Mouse (Mus musculus) ZHBTc4 (cell line): ENCODE measurements around the gene Adamts20.
A peak's percentile ranks its signal among the peaks of the same experiment; 100 is the strongest.

ENCODE experiments used
- DNase-seq: peaks from one replicate; pipeline ENCODE4 v3.0.0-alpha.2; 2011; ENCODE audit warnings: low read depth, low spot score

Adamts20 gene

DNA sequence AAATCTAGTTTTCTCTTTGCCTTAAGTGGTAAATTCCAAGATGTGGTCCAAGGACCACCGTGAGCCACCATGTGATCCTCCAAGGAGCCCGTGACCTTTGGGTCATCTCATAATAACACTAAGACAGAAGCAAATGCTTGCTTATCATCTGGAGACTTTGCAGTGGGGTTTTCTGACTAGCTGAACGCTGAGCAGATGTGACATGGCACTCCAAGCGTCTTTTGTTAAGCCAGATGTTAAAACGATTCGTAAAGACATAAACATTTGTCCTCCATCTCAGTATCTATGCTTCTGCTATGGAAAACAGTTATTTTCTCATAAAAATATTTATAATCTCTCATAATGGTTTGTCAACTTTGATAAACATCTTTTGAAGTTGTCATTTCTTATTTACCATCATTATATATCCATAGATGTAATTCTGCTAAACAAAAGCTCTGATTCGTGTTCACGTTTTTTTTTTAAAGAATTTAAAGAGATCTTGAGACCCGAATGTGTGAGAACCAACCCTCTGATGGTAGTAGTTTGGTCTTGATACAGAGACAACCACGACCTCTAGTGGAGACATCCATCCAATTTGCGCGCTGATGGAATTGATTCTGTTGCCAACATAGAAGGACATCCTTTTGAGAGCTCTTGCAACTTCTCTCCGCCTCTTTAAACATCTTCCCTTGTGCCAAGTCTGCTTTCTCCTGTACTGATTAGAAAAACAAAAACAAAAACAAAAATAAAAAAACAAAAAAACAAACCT, 212.1 kb downstream of the Adamts20 start:
- peak; percentile 16 for DNase-seq

DNA sequence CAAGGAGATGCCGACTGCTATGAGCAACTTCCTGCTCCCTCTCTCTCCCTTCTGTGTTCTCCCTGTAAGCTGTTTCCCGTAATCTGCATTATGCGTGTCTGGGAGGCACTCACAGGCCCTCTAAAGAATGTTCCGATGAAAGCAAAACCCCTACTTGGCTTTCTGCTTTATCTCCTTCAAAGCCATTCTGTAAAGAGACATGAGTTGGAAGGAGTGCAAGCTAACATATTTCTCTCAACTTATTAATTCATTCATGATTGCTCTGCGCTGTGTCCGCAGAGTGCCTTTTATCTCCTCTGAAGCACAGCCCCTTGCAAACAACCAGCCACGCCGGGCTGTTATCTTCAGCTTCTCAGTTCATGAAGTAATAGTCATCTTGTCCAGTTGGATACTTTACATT, 215.5 kb downstream of the Adamts20 start:
- no peak for DNase-seq

DNA sequence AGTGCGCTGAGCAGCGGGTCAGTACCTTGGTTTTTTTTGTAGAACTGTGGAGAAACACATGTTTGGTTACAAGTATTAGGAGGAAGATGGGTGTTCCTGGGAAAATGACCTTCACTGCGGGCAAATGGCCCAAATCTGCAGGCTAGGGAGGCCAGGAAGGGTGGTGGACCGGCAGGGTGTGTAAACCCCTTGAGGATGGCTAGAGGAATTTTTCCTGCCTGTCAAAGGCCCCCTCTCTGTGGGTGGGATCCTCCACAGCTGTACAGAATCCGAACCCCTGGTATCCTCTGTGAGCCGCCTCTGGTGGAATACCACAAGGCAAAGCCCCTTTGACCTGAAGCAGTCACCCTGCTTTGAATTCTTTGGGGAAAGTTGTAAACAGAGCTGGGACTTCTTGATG, 216.8 kb downstream of the Adamts20 start:
- DNase-seq = no peak

DNA sequence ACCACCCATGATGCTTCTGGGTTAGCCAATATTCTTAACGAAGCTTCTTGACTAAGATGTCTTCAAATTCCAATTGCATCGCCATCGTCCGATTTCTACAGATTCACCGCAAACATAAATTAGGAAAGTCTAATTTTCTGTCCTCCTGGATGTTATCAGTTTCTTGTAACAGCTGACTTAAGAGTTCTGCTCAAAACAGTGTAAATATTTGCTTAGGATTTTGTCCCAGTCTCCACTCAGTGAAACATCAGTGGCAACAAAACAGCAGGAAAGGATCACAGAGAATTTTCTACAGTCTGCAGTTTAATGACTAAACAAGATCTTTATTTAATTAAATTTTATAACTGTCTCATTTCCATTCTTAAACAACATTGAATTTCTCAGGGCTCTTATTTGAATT, 218.5 kb downstream of the Adamts20 start:
- DNase-seq = no peak

DNA sequence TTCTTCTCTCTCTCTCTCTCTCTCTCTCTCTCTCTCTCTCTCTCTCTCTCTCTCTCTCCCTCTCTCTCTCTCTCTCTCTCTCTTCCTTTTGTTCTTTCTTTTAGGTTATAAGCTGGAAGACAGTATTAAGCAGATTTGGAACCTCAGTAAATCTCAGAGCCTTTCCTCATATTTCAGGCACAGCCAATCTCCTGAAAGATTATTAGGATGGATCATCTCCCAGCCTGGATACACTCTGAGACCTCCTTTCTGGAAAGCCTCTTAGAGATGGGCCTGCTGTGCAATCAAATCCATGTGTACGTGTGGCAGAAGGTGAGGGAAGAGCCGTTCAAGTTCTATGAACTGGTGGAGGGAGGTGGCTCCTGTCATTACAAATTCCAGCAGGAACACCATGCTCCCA, 220.9 kb downstream of the Adamts20 start:
- DNase-seq = no peak

DNA sequence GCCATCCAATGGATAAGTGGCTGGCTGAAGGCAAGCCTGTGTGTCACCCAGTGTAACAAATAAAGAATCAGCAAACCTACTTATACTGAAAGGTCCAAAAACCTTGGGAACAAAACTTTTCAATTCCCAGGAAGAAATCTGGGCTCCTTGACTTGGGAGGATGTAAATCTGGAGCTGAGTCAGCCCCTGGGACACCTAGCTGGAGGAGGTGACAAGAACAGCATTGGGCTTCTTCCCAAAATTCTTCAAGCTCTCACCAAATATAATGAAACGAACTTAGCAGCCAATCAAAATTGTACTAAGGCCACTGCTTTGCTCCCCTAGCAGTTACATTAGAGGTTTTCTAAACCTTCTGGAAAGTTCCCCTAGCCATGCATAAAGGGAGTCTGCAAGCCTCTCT, 223.1 kb downstream of the Adamts20 start:
- no peak for DNase-seq

DNA sequence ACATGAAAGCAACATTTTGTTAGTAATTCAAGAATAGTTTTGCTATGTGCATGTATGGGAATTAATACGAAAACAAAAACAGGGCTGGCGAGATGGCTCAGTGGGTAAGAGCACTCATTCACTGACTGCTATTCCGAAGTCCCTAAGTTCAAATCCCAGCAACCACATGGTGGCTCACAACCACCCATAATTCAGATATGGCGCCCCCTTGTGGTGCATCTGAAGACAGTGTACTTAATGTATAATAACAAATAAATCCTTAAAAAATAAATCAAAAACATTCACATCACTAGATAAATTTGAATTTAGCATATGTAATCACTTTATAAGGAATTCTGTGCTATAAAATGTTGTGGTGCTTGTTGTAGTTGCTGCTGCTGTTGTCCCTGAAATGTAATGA, 225.6 kb downstream of the Adamts20 start:
- peak; percentile 29 for DNase-seq

DNA sequence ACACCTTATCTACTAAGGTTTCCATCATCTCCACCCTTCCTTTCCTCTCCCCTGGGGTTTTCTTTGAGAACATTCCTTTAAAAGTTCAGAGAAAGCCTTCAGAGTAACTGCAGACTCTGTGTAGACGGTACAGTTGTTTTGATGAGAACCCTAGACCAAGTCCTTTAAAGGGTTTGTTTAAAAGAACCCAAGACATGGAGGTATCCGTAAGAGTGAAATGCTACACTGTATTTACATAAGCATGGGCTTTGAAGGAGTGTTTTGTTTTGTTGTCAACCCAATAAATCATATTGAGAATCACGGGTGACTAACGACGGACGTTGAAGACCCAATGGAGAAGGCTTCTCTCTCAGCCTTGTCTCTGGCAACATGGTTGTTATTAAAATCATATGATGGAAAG, 226.1 kb downstream of the Adamts20 start:
- no peak for DNase-seq

DNA sequence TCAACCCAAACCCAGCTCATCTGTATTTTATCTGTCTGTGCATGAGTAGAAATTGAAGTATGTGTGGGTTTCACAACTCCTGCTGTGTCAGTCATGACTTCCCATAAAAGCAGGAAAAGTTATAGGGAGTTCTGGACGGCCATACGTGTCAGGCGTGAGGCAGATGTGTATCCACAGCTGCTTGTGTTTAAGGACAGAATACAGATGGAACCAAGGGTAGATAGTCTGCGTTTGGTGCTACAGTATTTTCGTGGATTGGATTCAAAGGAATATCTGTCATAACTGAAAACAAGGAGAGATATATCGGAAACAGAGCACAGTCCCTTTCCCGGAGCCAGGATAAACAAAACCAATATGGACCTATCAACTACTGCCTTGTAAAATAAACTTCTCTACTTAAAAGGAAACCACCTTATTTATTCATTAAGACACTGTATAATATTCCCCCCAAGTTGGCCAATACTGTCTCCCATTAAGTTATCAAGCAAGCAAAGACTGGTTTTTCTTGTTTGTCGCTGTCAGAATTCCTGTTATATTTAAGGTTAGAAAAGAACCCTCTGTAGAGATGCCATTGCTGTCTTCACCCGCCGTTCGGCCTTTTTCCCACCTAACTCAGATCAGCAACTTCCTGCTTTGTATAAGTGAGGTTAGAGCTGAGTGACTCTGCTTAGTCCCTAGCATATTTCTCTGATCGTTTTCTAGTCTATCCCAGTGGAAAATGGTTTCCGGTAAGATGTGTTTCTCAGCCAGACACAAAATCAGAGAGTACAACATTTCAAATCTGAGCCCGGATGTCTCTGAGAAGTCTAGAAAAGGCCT, 227.0 kb downstream of the Adamts20 start:
- DNase-seq = no peak

DNA sequence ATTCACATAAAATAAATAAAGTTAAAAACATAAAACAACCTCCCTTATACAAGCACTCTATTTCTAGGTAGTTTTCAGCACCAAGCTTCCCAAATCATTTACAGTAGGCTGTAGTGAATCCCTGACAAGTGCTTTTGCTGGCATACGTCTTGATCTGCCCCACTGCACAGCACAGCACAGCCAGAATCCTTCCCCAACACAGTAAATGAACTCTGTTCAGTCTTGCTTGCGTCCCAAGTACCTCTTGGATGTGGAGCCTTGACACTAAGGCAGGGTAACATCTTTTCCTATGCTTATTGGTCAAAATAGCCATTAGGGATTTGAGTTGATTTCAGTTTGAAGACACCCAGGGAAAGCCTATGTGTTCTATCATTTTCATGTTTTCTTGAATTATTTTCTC, 228.5 kb downstream of the Adamts20 start:
- DNase-seq = no peak

DNA sequence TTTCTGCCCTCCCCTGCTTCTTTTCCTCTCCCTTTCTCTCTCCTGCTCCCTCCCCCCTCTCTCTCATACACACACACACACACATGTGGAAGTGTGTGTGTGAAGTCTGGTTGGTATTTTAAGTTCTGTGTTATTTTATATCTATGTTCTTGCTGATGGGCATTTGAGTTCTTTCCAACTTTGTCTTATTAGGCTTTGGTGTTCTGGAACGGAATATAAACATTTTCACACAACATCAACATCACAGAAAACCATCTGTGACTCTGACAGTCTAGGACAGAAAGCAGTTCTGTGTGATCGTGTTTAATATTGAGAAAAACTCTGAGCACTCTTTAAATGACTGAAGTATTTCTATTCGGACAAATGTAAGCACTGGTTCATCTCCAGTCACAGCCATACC, 229.1 kb downstream of the Adamts20 start:
- no peak for DNase-seq

DNA sequence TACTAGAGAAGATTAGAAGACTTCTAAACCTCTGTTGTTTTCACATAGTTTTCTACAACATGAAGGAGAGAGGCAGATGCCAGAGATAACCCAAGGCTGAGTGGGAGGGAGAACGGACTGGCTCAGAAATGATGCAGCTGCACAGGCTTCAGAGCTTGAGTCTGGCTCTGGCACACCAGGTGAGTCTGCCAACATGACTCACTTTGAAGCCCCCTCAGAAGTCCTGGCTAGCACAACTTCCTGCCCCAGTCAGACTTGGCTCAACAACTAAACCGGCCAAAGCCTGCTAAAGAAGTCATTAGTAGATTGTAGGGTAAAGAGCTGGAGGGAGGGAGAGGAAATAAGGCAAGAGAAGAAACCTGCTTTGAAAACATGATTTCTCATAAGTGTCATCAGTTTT, 230.0 kb downstream of the Adamts20 start:
- no peak for DNase-seq

DNA sequence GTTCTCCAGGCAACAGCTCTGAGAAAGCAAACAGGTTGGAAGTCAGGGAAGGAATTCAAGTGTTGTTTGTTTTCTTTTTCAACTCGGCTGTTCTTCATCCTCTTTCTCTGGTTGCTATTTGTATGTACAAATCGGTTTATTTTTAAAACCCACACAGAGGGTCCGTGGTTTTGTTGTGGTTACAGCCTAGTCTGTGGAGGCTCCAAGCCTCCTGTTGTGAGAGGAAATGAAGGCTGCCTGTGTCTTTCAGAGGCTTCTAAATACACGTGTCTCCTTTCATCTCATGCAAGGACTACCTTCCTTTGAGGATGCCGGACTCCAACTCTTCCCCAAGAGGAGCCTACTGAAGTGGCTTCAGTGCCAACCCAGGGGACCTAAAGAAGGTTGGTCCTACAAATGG, 234.0 kb downstream of the Adamts20 start:
- no peak for DNase-seq

DNA sequence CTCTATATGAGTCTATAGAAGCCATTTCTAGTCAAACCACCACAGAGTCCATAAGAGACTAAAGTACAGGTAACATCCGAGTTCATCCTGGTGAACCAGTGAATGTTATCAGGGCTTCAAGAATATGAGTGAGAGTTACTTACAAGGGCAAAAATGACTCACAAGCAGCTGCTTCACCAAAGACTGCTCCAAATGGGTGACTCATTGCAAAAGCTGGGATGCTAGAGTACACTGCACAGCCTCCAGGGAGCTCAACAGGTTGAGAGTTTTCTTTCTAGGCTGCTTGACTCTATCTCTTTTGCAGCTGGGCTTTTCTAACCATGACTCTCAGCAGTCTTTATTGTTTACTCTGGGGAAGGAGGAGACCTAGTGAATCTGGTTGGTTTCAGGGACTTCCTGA, 237.8 kb downstream of the Adamts20 start:
- no peak for DNase-seq

DNA sequence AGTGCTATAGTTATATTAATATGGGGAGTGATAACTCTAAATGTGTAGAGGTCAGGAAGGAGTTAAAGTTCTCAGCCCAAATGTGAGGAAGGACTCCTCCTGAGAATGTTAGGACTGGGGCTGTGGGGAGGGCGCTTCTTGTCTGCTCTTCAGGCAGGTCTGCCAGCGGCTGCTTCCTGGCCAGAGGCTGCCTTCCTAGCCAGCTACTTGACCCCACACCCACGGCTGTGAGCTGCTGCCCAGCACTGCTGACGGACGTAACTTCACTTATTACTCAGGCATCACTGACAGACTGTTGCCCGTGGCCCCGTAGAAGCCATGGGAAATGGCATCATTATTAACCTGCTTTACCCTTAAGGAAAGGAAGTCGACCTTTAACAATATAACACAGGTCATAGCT, 242.1 kb downstream of the Adamts20 start:
- no peak for DNase-seq

DNA sequence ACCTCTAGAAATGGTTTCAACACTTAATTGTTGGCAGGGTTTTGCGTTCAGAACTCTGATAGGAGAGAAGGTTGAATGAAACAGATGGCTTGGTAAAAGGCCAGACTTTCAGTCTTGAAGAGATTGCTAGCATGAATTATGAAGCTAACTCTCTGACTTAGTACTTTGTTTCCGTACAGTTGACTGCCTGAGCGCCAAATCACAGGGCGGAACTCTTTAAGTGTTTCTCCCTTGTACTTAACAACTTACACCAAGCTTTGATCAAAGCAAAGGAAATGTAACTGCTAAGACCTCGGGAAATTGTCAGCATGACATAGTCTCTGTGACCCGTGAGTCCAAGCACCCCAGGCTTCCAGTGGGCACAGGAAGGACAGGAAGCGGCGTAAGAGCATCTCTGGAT, 244.5 kb downstream of the Adamts20 start:
- DNase-seq = no peak
